Mouse (Mus musculus) liver, postnatal 0 days (tissue): ENCODE measurements around the gene Stradb.
A peak's percentile ranks its signal among the peaks of the same experiment; 100 is the strongest.

Experiments
- CTCF ChIP-seq: sonication (generic); IDR thresholded peaks from 2 replicates; pipeline ENCODE4 v1.5.1; 2016; ENCODE audit warnings: antibody characterized with exemption, low read depth
- EP300 ChIP-seq: IDR thresholded peaks from 2 replicates; pipeline ENCODE4 v1.6.1; 2016; ENCODE audit warnings: antibody characterized with exemption, low read depth, mild to moderate bottlenecking

GRCm38 (mm10) chr1:58954578-58955410 is 18.5 kb upstream of the Stradb start:
- TF ChIP-seq CTCF (no peak), EP300 (peak; percentile 56)
